Mouse (Mus musculus) WW6 (cell line): ENCODE measurements around the gene Nfx1.

Experiments used
- DNase-seq: peaks from one replicate; pipeline ENCODE4 v3.0.0-alpha.2; 2013; ENCODE audit warnings: low read depth, low spot score

Nfx1 gene

DNA sequence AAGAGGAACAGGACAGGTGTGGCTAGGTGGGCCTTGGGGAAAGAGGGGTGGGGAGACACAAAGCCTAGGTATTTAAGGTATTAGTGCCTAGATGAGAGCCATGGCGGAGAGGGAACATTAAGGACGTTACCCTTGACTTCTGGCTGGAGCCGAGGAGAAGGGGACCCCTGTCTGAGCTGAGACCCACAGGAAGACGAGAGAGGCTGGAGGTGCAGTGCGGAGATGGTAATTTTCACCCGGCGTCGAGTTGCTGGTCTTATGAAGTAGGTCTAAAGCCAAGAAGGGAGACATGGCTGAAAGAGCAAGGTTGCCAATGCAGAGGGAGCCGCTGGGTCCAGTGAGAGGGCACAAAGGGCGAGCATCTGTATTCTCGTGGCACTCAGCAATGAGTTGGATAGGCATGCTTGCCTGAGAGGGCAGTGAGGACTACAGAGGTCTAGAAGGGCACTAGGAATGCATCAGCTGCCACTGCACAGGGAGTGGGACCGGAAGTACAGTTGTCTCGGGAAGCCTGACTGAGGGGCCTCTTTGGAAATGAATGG is 75.6 kb downstream of the Nfx1 start:
- no peak for DNase-seq

DNA sequence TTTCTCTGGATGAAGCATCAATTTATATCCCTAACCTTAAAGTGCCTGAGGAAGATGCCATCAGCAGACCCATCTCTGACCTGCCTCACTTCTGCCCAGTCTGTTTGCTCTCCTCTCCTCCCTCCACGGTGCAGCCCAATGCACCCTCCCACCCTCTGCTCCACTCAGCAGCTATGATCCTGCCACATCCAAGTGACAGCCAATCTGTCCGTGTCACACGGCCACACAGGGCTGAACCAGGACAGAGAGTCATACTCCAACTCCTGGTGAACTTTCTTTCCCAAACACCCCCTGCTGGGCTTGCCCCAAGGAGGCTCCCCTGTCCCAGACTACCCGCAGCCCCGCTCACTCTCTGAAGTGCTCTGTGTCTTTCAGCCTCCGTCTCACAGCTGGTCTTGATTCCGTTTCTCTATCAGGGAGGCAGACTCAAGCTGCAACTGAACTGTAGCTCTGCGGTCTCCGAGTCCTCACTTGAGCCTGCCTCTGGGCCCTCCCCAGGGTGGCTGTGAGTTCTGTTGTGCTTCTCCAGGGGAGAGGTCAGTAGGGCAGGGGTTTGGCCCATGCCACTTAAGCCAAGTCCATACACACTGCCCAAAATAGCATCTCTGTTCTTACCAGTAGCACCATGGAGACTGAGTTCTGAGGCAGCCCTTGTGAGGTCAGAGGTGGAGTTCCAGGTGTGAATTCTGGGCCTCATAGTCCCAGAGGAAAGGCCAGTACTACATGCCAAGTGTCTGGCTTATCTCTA is 77.0 kb downstream of the Nfx1 start, which contains the start of gene Aqp7:
Aqp7 (minus strand) TSS at position 616 of the 748 bp plus-strand sequence.
- no peak for DNase-seq

DNA sequence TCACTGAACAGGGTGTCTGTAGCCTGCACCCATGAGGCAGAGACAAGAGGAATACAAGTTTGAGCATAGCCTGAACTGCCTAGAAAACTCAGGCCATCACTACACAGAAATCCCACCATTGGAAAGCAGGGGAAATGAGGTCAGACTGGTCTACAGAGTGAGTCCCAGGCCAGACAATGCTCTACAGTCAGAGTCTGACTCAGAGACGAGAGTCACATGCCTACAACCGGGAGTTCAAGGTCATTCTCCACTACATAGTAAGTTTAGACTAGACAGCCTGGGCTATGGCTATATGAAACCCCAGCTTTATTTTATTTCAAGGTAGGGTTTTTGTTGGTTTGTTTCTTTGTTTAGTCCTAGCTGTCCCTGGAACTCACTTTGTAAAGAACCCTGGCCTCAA is 78.2 kb downstream of the Nfx1 start:
- no peak for DNase-seq

DNA sequence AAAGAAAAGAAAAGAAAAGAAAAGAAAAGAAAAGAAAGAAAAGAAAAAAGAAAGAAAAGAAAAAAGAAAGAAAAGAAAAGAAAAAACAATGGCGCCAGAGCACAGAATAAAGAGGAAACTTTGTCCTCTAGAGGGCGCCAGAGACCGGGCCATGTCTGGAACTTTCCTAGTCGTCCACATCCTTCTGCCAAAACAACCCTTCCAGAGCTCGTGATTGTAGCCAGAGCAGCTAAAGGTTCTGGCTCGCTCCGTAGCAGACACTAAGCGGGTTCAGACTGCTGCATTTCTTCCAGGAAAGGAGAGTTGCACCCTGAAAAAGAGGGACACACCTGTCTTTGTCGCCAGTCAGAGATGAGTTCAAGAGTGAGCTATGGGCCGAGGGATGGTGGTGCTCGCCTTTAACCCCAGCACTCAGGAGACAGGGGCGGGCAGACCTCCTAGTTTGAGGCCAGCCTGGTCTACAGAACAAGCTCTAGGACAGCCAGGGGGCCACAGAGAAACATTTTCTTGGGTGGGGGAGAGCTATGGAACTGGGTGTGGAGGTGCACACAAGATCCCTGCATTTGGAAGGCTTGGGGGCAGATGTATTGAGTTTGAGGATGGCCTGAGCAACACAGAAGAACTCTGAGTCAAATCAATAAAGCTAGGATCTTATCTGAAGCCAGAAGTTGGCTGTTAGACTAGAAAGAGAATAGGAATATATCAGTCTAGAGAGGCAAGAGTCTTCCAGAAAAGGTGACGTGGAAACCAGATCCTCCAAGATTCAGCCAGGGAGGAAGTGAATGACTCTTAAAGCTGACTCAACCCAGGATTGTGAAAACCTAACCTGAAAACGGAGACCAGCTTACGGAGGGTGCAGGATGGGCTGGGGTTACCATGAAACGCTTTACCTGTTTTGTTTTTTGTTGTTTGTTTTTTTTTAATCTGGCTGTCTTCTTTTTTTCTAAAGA is 80.3 kb downstream of the Nfx1 start:
- no peak for DNase-seq

DNA sequence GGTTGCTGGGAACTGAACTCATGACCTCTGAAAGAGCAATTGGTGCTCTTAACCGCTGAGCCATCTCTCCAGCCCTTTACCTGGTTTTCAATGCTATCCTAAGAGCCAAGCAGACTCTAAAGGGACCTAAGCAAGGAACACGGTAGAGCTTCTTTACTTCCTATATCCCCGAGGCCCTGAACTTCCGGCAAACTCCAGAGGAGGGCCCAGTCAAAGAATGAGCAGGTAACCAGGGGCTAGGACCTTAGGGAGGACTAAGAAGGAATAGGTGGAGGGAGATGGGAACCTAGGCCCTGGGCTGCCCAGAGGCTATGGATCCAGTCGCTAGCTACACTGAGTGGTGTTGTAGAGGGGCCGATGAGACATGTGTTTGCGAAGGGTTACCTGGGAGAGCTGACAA is 81.1 kb downstream of the Nfx1 start:
- DNase-seq = peak; percentile 52

DNA sequence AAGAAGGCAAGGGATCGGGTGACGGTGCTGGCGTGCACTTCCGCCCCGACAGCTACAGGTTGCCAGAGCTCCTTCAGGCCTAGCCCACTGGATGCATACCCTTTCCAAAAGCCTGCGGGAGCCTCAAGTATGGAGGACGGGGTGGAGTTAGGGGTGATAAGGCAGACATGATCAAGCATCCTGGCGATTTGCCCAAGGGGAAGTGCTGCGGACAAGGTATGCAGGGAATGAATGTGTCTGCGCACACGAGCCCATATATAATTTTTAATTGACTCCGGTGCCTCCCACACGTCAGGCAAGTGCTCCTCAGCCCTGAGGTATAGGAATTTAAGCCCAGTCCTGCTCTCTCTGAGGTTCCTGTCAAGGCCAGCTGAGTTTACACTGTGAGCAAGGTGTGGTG is 84.4 kb downstream of the Nfx1 start:
- no peak for DNase-seq

DNA sequence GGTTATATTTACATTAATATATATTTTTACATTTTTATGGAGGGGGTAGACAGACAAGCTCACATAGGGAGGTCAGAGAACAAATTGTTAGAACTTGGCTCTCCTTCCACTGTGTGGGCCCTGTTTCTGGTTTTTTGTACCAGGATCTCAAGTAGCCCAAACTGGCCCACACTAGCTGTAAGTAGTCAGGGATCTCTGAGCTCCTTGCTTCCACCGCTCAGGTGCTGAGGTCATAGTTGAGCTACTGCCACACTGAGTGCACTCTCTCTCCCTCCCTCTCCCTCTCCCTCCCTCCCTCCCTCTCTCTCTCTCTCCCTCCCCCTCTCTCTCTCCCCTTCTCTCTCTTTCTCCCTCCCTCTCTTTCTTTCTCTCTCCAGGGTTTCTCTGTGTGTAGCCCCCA is 85.5 kb downstream of the Nfx1 start:
- no peak for DNase-seq

DNA sequence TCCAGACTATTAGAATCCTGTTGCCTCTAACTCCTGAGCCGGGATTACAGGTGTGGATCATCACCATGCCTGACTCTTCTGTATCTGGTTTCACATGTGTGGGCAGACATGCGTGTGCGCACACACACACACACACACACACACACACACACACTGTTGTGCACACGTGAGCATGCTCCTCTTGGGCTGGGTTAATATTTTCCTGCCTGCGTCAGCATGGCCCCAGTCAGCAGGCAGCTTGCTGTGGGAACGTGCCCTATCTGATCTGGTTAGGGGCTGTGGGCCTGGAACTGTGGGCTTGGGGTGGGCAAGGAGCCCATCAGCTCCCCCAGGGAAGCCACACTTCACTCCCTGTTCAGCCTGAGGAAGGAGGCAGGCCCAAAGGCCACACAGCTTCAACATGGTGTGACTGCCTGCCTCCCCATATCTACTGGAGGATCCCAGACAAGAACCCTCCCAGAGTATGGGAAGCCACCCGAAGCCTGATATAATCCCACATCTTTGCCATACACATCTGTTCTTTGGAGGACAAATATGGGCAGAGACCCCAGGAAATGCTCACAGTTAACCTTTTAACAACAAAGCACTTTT is 86.1 kb downstream of the Nfx1 start:
- no peak for DNase-seq

DNA sequence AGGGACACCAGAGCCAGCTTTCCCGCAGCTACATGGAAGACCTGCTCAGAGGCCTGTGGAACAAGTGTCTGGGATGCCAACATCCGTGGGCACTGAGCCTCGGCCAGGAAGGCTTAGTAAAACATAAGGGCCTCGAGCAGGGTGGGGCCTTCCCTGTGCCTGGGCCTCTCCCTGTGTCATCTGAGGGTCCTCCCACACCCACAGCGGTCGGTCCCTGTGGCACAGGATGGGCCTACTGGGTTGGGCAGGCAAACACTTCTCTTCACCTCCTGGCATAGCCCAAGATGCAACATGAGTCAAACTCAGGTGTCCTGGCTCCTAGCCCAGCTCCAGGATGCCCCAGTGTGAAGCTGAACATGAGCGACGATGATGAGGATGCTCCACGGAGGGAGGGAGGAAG is 86.7 kb downstream of the Nfx1 start:
- no peak for DNase-seq

DNA sequence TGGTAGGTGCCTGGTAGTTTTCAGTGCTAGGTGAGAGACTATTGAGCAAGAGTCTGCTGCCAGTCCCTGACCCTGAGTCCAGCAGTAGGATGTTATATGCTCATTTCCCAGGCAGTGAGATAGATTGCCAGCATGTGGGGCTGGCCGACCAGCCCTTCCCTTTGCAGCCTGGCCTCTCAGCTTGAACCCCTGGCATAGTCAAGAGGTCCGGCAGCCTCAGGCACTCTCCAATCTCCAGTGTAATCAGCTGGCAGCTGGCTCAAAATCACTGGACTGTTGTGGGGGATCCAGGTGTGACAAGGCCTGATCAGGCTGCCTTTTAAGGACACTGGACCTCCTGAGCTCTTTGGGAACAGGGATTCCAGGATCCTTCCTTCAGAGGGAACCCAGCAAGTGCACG is 92.6 kb downstream of the Nfx1 start:
- DNase-seq = no peak

DNA sequence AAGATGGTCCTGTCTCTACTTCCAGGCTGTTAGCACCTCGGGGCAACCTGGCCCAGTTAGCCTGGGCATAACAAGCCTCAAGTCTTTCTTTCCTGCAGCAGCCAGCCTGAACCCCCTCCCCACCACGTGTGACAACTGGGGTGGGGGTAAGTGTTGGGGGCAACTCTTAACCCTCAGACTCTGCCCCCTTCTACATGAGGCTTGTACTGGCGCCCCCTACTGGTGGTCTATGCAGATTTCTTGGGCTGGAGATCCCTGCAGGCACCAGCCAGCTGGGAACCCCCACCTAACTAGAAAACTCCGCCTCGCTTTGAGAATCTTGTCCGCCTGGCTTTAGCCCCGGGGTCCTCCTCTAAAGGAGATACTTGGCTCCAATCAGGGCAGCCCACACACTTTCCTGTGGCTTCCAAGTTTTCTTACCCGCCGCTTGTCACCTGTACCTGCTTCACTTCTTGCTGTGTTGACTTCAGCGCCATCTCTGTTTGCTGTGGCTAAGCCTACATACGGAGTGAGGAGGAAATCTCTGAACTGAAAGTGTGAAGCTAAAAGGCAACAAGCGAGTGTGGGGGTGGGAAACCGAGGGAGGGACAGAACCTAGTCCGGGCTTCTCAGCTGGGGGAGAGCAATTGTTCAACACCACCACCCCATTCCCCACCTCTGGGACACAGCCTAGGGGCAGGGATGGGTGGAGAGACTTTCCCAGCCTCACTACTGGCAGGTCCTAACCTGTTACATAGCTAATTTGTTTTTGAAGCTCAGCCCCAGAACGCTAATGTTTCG is 93.4 kb downstream of the Nfx1 start:
- no peak for DNase-seq

DNA sequence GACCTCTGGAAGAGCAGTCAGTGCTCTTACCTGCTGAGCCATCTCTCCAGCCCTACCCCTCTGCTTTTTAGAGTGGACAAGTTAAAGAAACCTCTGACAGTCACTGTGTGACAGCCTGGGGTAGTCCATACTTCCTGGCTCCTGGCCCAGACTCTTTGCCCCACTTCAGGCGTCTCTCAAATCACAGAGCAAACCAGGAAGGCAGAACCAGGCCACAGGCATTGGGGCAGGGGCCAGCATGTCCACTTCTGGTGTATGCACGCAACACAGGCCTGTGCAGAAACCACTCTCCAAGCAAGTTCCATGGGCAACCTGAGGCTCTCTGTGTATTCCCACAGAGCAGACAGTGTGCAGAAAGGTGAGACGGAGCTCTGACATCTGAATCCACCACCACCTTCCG is 94.5 kb downstream of the Nfx1 start:
- no peak for DNase-seq

DNA sequence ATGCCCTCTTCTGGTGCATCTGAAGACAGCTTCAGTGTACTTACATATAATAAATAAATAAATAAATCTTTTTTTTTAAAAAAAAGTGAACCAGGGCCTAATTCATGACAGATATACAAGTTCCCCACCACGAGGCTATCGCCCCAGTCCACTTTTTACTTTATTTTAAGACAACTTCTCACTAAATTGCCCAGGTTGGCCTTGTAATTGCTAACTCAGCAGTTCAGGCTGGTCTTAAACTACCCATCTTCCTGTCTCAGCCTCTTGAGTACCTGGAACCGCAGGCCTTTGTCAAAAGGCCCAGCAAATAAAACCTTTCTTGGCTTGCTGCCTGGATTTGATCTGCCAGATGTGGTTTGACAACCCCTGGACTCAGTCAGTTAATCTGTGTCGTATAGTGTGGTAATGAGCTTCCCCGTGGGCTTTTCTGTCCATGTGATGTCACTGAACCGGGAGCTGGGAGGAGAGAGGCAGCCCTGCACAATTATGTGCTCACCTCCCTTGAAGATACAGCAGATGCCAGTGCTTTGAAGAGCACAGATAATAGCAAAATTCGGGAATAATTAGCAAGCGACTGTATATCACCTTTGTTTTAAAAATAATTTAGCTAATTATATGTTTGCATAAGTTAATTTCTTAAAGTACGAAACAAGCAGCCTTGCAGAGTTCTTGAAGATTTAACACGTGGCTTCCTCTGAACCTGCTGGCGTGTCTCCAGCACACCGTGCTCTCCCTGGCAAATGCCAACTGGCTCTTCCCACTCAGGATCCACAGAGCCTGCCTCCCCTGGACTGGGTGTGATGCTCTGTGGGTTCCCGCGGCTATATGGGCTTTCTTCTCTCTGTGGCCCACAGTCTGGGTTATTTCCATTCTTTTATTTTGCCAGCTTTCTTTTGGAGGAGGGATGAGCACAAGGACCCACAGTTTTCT is 101.1 kb downstream of the Nfx1 start:
- DNase-seq = no peak

DNA sequence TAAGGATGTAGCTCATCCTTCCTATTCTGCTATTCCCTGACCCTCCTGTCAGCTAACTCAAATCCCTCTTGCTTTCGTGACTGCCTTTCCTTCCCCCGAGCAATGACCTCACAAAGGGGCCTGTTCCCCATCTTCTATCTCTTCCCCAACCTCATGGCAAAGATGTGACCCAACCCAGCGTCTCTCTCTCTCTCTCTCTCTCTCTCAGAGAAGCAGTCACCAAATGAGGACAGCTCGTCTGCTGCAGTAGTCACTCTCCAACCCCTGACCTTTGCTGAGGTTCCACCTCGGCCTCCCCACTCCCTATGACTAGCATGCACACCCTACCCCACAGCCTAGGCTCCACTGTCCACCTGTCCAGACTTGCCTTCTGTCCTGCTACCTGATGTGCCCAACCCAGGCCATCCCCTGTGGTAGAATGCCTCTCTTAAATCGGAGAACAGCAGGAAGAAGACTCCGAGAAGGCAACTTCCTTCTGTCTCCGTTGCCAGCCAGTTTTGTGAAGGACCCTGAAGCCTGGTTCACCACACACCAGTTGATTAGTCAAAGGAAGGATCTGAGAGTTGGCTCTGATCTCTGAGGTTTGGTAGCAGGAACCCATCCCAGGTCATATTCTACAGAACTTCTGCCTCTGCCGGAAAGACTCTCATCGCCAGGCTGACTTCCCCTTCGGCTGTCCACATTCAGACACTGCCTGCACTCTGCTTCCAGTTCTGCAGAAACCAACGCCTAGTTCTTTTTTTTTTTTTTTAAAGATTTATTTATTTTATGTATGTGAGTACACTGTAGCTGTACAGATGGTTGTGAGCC is 102.5 kb downstream of the Nfx1 start:
- DNase-seq = no peak

DNA sequence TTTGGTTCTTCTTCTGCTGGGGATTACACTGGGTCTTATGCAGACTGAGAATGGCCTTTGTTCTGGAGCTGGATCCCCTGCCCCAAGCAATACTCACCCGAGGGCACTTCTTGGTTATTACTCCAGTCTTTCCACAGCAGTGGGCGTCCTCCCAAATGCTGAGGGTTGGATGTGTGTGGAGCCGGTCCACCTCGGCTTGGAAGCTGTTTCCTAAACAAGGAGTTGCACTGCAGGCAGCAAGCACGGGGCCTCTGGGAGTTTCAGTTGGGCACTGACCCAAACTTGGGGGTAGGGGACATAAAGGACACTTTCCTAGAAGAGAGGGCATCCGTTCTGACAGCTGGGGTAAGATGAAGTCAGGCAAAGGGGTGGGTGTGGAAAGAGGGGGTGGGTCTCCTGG is 103.8 kb downstream of the Nfx1 start:
- DNase-seq = no peak
